Mouse (Mus musculus): ENCODE data around the gene Ripor1. TPM values are rescaled to one million over a fixed set of nuclear protein-coding genes. Genes with fewer than 3 reads are reported as not detected.
A peak's percentile ranks its signal among the peaks of the same experiment; 100 is the strongest.

The Ripor1 gene
- polyA plus RNA-seq, 1 experiment from 2014 or later, result 12.4 TPM

DNA sequence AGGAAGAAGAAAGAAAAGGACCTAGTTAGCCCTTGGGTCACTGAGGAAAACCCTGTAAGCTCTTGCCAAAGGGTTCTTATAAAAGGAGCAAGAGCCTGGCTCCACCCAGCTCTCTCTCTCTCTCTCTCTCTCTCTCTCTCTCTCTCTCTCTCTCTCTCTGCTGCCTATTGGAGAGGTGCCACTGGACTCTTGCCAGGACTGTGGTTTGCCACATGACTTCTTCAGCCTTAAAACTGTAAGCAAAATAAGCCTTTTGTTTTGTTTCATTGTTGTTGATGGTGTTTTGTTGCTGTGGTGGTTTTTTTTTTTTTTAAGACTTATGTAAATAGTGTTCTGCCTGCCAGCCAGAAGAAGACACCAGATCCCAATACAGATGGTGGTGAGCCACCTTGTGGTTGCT is 31.6 kb upstream of the Ripor1 start:
- DNase-seq (ENCODE audit: low spot score), result no peak

DNA sequence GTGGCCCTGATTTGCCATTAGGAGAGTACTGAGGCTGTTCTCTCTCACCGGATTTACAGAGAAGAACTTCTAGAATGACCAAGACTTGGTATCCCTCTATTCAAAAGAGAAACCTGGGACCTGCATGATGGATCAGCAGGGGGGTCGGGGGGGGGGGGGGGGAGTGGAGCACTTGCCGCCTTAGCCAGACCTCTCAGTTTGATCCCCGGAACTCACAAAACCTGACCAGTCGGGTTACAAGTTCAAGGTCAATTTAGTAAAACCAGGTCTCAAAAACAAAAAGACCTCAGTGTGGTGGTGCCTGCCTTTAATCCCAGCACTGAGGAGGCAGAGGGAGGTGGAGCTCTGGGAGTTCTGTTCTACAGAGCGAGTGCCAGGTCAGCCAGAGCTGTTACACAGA is 30.3 kb upstream of the Ripor1 start:
- H3K9me3 ChIP-seq (ENCODE audit: control insufficient read depth, low read length), result no peaks in the 10 kb centered on the region
- H3K4me2 ChIP-seq (replicated peaks; ENCODE audit: low read depth, low read length), result no peak overlapping the region
- no peak overlapping the region for H3K27ac ChIP-seq (ENCODE audit: low read depth, low read length)
- H3K9ac ChIP-seq (ENCODE audit: low read depth, low read length), result no peak overlapping the region
- no peaks in the 10 kb centered on the region for H3K27me3 ChIP-seq (ENCODE audit: control insufficient read depth, insufficient read depth, low read length)
- WGBS, result 38% methylated on average over 5 of the region's 6 CpGs
- ATAC-seq (ENCODE audit: low FRiP score) (no peak), DNase-seq (ENCODE audit: low spot score) (no peak)
- no peaks in the 10 kb centered on the region for H3K4me1 ChIP-seq (replicated peaks; ENCODE audit: control insufficient read depth, insufficient read depth, low read length)
- H3K36me3 ChIP-seq (ENCODE audit: control insufficient read depth, insufficient read depth, low read length), result no peaks in the 10 kb centered on the region
- H3K4me3 ChIP-seq (ENCODE audit: low read depth, low read length), result no peak overlapping the region

More for the DNA sequence above, 31.6 kb upstream of the Ripor1 start:
- no peaks in the 10 kb centered on the region for H3K9me3 ChIP-seq (ENCODE audit: control insufficient read depth, low read length)
- no peak overlapping the region for H3K4me3 ChIP-seq (ENCODE audit: low read depth, low read length)
- H3K36me3 ChIP-seq (ENCODE audit: control insufficient read depth, insufficient read depth, low read length), result no peaks in the 10 kb centered on the region
- no peak for ATAC-seq (ENCODE audit: low FRiP score)
- H3K27me3 ChIP-seq (ENCODE audit: control insufficient read depth, insufficient read depth, low read length), result no peaks in the 10 kb centered on the region
- H3K9ac ChIP-seq (ENCODE audit: low read depth, low read length), result no peak overlapping the region
- H3K4me2 ChIP-seq (replicated peaks; ENCODE audit: low read depth, low read length), result no peak overlapping the region
- H3K27ac ChIP-seq (ENCODE audit: low read depth, low read length), result no peak overlapping the region
- no peaks in the 10 kb centered on the region for H3K4me1 ChIP-seq (replicated peaks; ENCODE audit: control insufficient read depth, insufficient read depth, low read length)

DNA sequence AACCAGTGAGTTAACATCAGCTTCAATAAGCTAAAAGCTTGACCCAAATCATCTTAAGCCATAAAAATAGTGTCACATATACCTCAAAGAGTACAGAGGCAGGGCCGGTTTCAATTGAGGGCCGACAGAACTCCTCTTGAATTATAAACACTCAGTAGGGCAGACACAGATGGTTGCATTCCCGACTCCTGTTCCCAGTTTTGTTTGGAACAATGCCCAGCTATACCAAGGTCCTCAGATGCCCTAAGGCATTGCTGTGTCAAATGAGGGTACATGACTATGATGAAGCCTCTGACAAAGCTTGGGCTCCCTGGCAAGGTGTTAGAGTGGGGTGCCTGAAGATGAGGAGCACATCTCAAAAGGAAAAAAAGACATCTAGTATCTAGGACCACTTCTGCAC is 29.5 kb upstream of the Ripor1 start:
- H3K27ac ChIP-seq (ENCODE audit: low read depth, low read length), result no peak overlapping the region
- no peak for DNase-seq (ENCODE audit: low spot score)
- H3K9me3 ChIP-seq (ENCODE audit: control insufficient read depth, low read length), result no peaks in the 10 kb centered on the region
- H3K27me3 ChIP-seq (ENCODE audit: control insufficient read depth, insufficient read depth, low read length), result no peaks in the 10 kb centered on the region
- no peak overlapping the region for H3K4me3 ChIP-seq (ENCODE audit: low read depth, low read length)
- H3K9ac ChIP-seq (ENCODE audit: low read depth, low read length), result no peak overlapping the region
- no peak overlapping the region for H3K4me2 ChIP-seq (replicated peaks; ENCODE audit: low read depth, low read length)
- WGBS, result 83% methylated on average over 3 of the region's 3 CpGs
- H3K4me1 ChIP-seq (replicated peaks; ENCODE audit: control insufficient read depth, insufficient read depth, low read length), result no peaks in the 10 kb centered on the region
- no peaks in the 10 kb centered on the region for H3K36me3 ChIP-seq (ENCODE audit: control insufficient read depth, insufficient read depth, low read length)
- ATAC-seq (ENCODE audit: low FRiP score), result no peak

DNA sequence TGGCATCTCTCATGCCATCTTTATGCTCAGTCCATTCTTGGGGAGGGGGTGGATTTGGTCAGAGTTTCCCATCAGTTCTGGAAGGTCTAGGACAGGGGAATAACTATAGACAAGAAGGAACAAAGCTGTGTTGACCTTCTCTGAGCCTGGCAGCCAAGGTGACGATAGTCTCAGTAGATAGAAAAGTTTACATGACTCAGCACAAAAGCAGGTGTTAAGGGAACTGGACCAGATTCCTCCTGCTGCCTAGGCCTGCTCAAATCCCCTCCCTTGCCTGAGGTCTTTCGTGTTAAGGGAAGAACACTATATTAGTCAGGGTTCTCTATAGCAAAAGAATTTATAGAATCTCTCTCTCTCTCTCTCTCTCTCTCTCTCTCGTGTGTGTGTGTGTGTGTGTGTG is 25.3 kb upstream of the Ripor1 start:
- H3K4me1 ChIP-seq (replicated peaks; ENCODE audit: control insufficient read depth, insufficient read depth, low read length), result no peaks in the 10 kb centered on the region
- no peak overlapping the region for H3K4me2 ChIP-seq (replicated peaks; ENCODE audit: low read depth, low read length)
- DNase-seq (ENCODE audit: low spot score), result no peak
- WGBS, result 78% methylated on average over 3 of the region's 3 CpGs
- no peak overlapping the region for H3K9ac ChIP-seq (ENCODE audit: low read depth, low read length)
- no peaks in the 10 kb centered on the region for H3K27me3 ChIP-seq (ENCODE audit: control insufficient read depth, insufficient read depth, low read length)
- no peak for ATAC-seq (ENCODE audit: low FRiP score)
- H3K4me3 ChIP-seq (ENCODE audit: low read depth, low read length), result no peak overlapping the region
- H3K9me3 ChIP-seq (ENCODE audit: control insufficient read depth, low read length), result no peaks in the 10 kb centered on the region
- no peaks in the 10 kb centered on the region for H3K36me3 ChIP-seq (ENCODE audit: control insufficient read depth, insufficient read depth, low read length)
- no peak overlapping the region for H3K27ac ChIP-seq (ENCODE audit: low read depth, low read length)

DNA sequence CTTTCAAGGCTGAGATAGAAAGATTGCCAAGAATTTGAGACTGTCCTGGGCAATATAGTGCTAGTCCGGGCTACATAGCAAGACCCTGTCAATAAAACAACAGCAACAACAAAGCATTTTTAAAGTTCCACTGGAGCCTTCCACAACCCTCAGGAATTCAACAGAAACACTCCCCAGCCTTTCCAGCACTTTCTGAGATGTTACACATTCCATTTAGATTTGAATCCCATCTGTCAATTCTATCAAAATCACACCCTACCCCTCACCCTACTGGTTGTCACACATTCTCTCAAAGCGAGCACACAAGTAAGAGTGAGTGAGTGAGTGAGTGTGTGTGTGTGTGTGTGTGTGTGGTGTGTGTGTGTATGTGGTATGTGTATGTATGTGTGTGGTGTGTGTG is 12.6 kb upstream of the Ripor1 start:
- DNase-seq (ENCODE audit: low spot score) (no peak), ATAC-seq (ENCODE audit: low FRiP score) (no peak)
- 81% methylated on average over 2 of the region's 2 CpGs for WGBS
- no peaks in the 10 kb centered on the region for H3K9me3 ChIP-seq (ENCODE audit: control insufficient read depth, low read length)
- H3K4me1 ChIP-seq (replicated peaks; ENCODE audit: control insufficient read depth, insufficient read depth, low read length), result no peaks in the 10 kb centered on the region
- no peak overlapping the region for H3K4me3 ChIP-seq (ENCODE audit: low read depth, low read length)
- no peaks in the 10 kb centered on the region for H3K36me3 ChIP-seq (ENCODE audit: control insufficient read depth, insufficient read depth, low read length)
- no peak overlapping the region for H3K9ac ChIP-seq (ENCODE audit: low read depth, low read length)
- no peaks in the 10 kb centered on the region for H3K27me3 ChIP-seq (ENCODE audit: control insufficient read depth, insufficient read depth, low read length)
- no peak overlapping the region for H3K27ac ChIP-seq (ENCODE audit: low read depth, low read length)
- no peak overlapping the region for H3K4me2 ChIP-seq (replicated peaks; ENCODE audit: low read depth, low read length)

DNA sequence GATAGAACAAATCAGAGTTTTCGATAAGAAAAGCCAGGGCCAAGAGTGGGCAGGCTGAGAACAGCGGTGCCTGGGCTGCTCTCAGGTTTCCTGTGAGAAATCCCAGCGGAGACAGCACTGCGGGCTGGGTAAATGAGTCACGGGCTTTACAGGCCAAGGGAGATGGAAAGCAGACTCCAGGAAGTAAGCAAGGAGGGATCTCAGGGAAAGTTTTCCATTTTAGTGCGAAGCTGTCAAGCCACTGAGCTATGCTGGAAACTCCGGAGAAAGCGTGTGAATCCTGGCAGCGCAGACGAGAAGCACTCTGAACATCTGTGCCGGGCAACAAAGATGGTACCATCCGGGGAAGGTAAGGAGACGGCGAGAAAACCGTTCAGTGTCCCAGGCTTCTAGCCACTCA is 11.2 kb upstream of the Ripor1 start:
- H3K4me2 ChIP-seq (replicated peaks; ENCODE audit: low read depth, low read length), result no peak overlapping the region; the same call in 1 of the 2 replicates

DNA sequence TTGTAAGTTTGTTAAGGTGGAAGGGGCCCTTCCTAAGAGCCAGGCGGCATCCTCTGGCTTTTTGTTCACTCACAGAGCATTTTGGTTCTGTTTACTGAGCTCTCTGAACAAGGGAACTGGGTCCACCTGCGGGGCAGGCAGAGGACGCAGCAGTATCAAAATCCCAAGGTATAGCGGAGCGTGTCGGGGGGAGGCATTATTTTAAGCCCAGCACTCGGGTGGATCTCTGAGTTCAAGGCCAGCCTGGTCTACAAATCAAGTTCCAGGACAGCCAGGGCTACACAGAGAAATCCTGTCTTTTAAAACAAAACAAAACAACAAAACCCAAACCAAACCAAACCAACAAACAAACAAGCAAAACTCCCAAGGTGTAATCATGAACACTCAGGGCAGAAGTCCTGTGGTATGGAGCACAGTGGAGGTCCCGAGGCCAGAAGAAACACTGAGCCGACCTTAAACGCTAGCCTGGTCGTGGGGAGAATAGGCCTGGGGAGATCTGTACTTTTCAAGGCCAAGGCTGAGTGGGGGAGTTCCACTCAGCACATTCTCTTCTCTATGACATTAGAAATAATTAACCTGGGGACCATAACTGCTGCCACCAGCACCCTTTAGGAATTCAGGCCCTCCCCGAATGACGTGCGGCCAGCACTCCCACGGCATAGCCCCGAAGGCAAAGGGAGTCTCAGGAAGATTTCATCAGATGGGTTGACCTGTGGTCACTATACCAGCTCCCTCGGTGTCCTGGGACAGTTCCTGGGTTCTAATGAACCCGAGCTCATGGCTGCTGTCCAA is 10.4 kb upstream of the Ripor1 start:
- Histone ChIP-seq H3K27me3 (ENCODE audit: control insufficient read depth, insufficient read depth, low read length) (no peaks in the 10 kb centered on the region), H3K27ac (ENCODE audit: low read depth, low read length) (no peak overlapping the region), H3K9ac (ENCODE audit: low read depth, low read length) (no peak overlapping the region), H3K4me3 (ENCODE audit: low read depth, low read length) (no peak overlapping the region), H3K9me3 (ENCODE audit: control insufficient read depth, low read length) (no peaks in the 10 kb centered on the region), H3K36me3 (ENCODE audit: control insufficient read depth, insufficient read depth, low read length) (no peaks in the 10 kb centered on the region), H3K4me1 (replicated peaks; ENCODE audit: control insufficient read depth, insufficient read depth, low read length) (no peaks in the 10 kb centered on the region), H3K4me2 (replicated peaks; ENCODE audit: low read depth, low read length) (no peak overlapping the region)
- DNase-seq (ENCODE audit: low spot score) (no peak), ATAC-seq (ENCODE audit: low FRiP score) (no peak)
- 81% methylated on average over 18 of the region's 18 CpGs for WGBS

More for the DNA sequence above, 11.2 kb upstream of the Ripor1 start:
- 32% methylated on average over 15 of the region's 15 CpGs for WGBS
- no peak overlapping the region for H3K27ac ChIP-seq (ENCODE audit: low read depth, low read length)
- DNase-seq (ENCODE audit: low spot score) (peak; percentile 27), ATAC-seq (ENCODE audit: low FRiP score) (no peak)
- no peaks in the 10 kb centered on the region for H3K27me3 ChIP-seq (ENCODE audit: control insufficient read depth, insufficient read depth, low read length)
- H3K4me1 ChIP-seq (replicated peaks; ENCODE audit: control insufficient read depth, insufficient read depth, low read length), result no peaks in the 10 kb centered on the region
- H3K36me3 ChIP-seq (ENCODE audit: control insufficient read depth, insufficient read depth, low read length), result no peaks in the 10 kb centered on the region
- no peak overlapping the region for H3K4me3 ChIP-seq (ENCODE audit: low read depth, low read length)
- no peak overlapping the region for H3K9ac ChIP-seq (ENCODE audit: low read depth, low read length)
- H3K9me3 ChIP-seq (ENCODE audit: control insufficient read depth, low read length), result no peaks in the 10 kb centered on the region

DNA sequence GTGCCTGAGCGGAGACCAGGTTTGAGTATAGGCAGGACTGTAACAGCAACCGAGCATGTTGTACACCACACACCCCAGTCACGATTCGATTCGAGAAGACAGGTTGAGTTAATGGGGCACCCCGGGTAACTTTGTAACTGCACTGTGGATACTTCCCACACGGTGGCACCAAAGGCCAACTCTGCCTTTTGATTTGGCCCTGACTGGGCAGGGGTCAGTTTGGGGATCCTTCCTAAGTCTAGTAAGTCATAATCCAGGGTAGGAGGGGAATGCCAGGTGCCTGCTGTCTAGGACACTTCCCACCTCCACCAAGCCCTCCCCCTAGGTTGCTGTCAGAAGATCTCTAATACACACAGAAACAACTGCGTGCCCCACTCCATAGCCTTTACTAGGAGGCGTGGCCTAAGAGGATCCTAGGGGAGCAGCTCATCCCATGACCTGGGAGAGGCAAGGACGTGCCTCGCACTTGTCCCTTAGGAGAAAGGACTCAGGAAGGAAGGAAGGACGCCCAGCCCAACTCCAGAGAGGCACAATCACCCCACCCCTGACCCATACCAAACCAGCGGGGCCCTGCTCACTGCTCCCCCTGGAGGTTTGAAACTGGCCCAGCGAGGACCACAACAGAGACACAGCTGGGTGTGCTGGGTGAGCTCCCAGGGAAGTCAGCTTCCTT is 8.6 kb upstream of the Ripor1 start:
- Histone ChIP-seq H3K4me2 (replicated peaks; ENCODE audit: low read depth, low read length) (no peak overlapping the region; the same call in 1 of the 2 replicates), H3K4me1 (replicated peaks; ENCODE audit: control insufficient read depth, insufficient read depth, low read length) (no peaks in the 10 kb centered on the region), H3K27ac (ENCODE audit: low read depth, low read length) (no peak overlapping the region), H3K9ac (ENCODE audit: low read depth, low read length) (no peak overlapping the region), H3K4me3 (ENCODE audit: low read depth, low read length) (no peak overlapping the region), H3K36me3 (ENCODE audit: control insufficient read depth, insufficient read depth, low read length) (no peaks in the 10 kb centered on the region), H3K27me3 (ENCODE audit: control insufficient read depth, insufficient read depth, low read length) (no peaks in the 10 kb centered on the region), H3K9me3 (ENCODE audit: control insufficient read depth, low read length) (no peaks in the 10 kb centered on the region)
- DNase-seq (ENCODE audit: low spot score) (peak; percentile 68), ATAC-seq (ENCODE audit: low FRiP score) (peak; percentile 69)
- 7% methylated on average over 14 of the region's 14 CpGs for WGBS

DNA sequence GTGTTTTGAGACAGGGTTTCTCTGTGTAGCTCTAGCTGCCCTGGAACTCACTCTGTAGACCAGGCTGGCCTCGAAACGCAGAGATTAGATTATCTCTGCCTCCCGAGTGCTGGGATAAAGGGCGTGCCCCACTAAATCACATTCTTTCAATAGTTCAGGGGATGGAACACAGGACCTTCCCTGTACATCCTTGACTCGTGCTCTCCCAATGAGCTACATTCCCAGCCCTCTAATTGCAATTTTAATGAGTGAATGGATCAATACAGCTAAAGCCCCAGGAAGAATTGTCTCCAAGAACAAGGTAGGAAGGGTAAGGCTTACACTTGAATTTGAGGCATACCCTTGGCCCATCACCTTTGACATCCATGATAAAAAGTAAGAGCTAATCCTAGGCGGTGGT is 6.3 kb upstream of the Ripor1 start:
- WGBS, result 90% methylated on average over 6 of the region's 6 CpGs

More for the DNA sequence above, 6.3 kb upstream of the Ripor1 start:
- Histone ChIP-seq H3K4me3 (ENCODE audit: low read depth, low read length) (no peak overlapping the region), H3K27me3 (ENCODE audit: control insufficient read depth, insufficient read depth, low read length) (no peaks in the 10 kb centered on the region), H3K4me1 (replicated peaks; ENCODE audit: control insufficient read depth, insufficient read depth, low read length) (no peaks in the 10 kb centered on the region), H3K4me2 (replicated peaks; ENCODE audit: low read depth, low read length) (no peak overlapping the region), H3K27ac (ENCODE audit: low read depth, low read length) (no peak overlapping the region), H3K9ac (ENCODE audit: low read depth, low read length) (no peak overlapping the region), H3K9me3 (ENCODE audit: control insufficient read depth, low read length) (no peaks in the 10 kb centered on the region), H3K36me3 (ENCODE audit: control insufficient read depth, insufficient read depth, low read length) (no peaks in the 10 kb centered on the region)
- no peak for DNase-seq (ENCODE audit: low spot score)
- no peak for ATAC-seq (ENCODE audit: low FRiP score)
